Mouse (Mus musculus) limb, embryonic 12.5 days (tissue): Measurements from ENCODE around the gene St8sia1. TPM values are rescaled to one million over a fixed set of nuclear protein-coding genes. Genes with fewer than 3 reads are reported as not detected.
A peak's percentile ranks its signal among the peaks of the same experiment; 100 is the strongest.

Experiments used
- ATAC-seq: fragments of 200-750 bp; cut with Nextera tagmentation; 2 replicates; pipeline ENCODE4 v1.8.0; 2017; ENCODE audit warnings: low read depth, moderate TSS enrichment; ENCODE audit not compliant: insufficient number of reproducible peaks, insufficient read depth, low FRiP score, low TSS enrichment
- H3K27ac ChIP-seq: fragments of 300-500 bp; sonication (generic); 2 replicates; pipeline ENCODE4 v1.5.1; 2016; ENCODE audit warnings: mild to moderate bottlenecking, moderate library complexity
- H3K27me3 ChIP-seq: fragments of 300-500 bp; sonication (generic); 2 replicates; pipeline ENCODE4 v1.6.1; 2016; ENCODE audit warnings: mild to moderate bottlenecking, moderate library complexity
- H3K36me3 ChIP-seq: fragments of 300-500 bp; sonication (generic); 2 replicates; pipeline ENCODE4 v1.6.1; 2016; ENCODE audit warnings: mild to moderate bottlenecking, moderate library complexity
- H3K4me1 ChIP-seq: fragments of 300-500 bp; sonication (generic); replicated peaks from 2 replicates; pipeline ENCODE4 v1.6.1; 2016
- H3K4me2 ChIP-seq: fragments of 300-500 bp; sonication (generic); 2 replicates; pipeline ENCODE4 v1.6.1; 2016; ENCODE audit warnings: mild to moderate bottlenecking, moderate library complexity
- H3K4me3 ChIP-seq: fragments of 300-500 bp; sonication (generic); replicated peaks from 2 replicates; pipeline ENCODE4 v1.5.1; 2016; ENCODE audit warnings: mild to moderate bottlenecking
- H3K9ac ChIP-seq: fragments of 300-500 bp; sonication (generic); replicated peaks from 2 replicates; pipeline ENCODE4 v1.6.1; 2016; ENCODE audit warnings: mild to moderate bottlenecking, moderate library complexity
- H3K9me3 ChIP-seq: fragments of 300-500 bp; sonication (generic); 2 replicates; pipeline ENCODE4 v1.6.1; 2016; ENCODE audit warnings: mild to moderate bottlenecking, moderate library complexity
- WGBS: fragments of 180-500 bp; shearing (Covaris S2); methylation state at CpG from one replicate; pipeline ENCODE4 v1.1.7; 2016; 5-methylcytosine and 5-hydroxymethylcytosine counted together
- polyA plus RNA-seq: library from polyadenylated mRNA; unstranded; fragments of >200 nt; fragmentation: Nextera tagmentation; extraction: Ambion mirVana; gene quantifications from 2 replicates; pipeline ENCODE4 v1.2.1, GENCODE M21; 2016

St8sia1 gene
- polyA plus RNA-seq, 1 experiment from 2014 or later, result 1.5 TPM

- ATAC-seq, result no peak
- Histone ChIP-seq H3K9ac (no peak overlapping the region), H3K27ac (no peak overlapping the region), H3K27me3 (no peaks in the 10 kb centered on the region), H3K4me2 (no peak overlapping the region), H3K4me3 (no peak overlapping the region), H3K36me3 (no peaks in the 10 kb centered on the region), H3K9me3 (peaks cover 3% of the 10 kb centered on the region; the same call in 1 of the 2 replicates), H3K4me1 (no peaks in the 10 kb centered on the region; the same call in none of the 2 replicates)
- WGBS, result 44% methylated on average over 1 of the region's 1 CpGs
Measured at GRCm38 (mm10) chr6:142977221-142977620, 13.0 kb upstream of the St8sia1 start.

GRCm38 (mm10) chr6:142973289-142973688 lies 9.0 kb upstream of the St8sia1 start:
- Histone ChIP-seq H3K9ac (no peak overlapping the region), H3K27ac (no peak overlapping the region), H3K4me1 (no peaks in the 10 kb centered on the region), H3K9me3 (no peaks in the 10 kb centered on the region), H3K4me2 (no peak overlapping the region), H3K4me3 (no peak overlapping the region), H3K36me3 (no peaks in the 10 kb centered on the region), H3K27me3 (no peaks in the 10 kb centered on the region)
- WGBS, result 89% methylated on average over 7 of the region's 7 CpGs
- ATAC-seq, result no peak

- H3K4me1 ChIP-seq, result no peaks in the 10 kb centered on the region
- H3K27ac ChIP-seq, result no peak overlapping the region
- WGBS, result 61% methylated on average over 2 of the region's 2 CpGs
- H3K36me3 ChIP-seq, result no peaks in the 10 kb centered on the region
- H3K9me3 ChIP-seq, result no peaks in the 10 kb centered on the region
- no peak overlapping the region for H3K9ac ChIP-seq
- H3K27me3 ChIP-seq, result no peaks in the 10 kb centered on the region
- no peak overlapping the region for H3K4me2 ChIP-seq
- ATAC-seq, result no peak
- no peak overlapping the region for H3K4me3 ChIP-seq
Measured at GRCm38 (mm10) chr6:142972205-142972604, 8.0 kb upstream of the St8sia1 start.

- WGBS, result 97% methylated on average over 1 of the region's 1 CpGs
- Histone ChIP-seq H3K27me3 (peaks cover 16% of the 10 kb centered on the region), H3K36me3 (no peaks in the 10 kb centered on the region), H3K27ac (no peak overlapping the region), H3K4me3 (no peak overlapping the region), H3K4me1 (peaks cover 12% of the 10 kb centered on the region), H3K9ac (no peak overlapping the region), H3K9me3 (no peaks in the 10 kb centered on the region), H3K4me2 (no peak overlapping the region)
- no peak for ATAC-seq
Measured at GRCm38 (mm10) chr6:142967407-142967806, 3.2 kb upstream of the St8sia1 start.

GRCm38 (mm10) chr6:142964531-142965385 lies 506 bp upstream of the St8sia1 start:
- Histone ChIP-seq H3K9me3 (no peaks in the 10 kb centered on the region), H3K4me3 (peak overlapping the region; percentile 64), H3K9ac (peak overlapping the region; percentile 79), H3K4me2 (peak overlapping the region; percentile 95), H3K36me3 (no peaks in the 10 kb centered on the region), H3K27ac (peak overlapping the region; percentile 83), H3K4me1 (peaks cover 13% of the 10 kb centered on the region), H3K27me3 (peaks cover 17% of the 10 kb centered on the region)
- peak; percentile 80 for ATAC-seq
- WGBS, result under 1% methylated on average over 39 of the region's 39 CpGs

GRCm38 (mm10) chr6:142963480-142964075 lies 674 bp downstream of the St8sia1 start:
- 28% methylated on average over 30 of the region's 30 CpGs for WGBS
- Histone ChIP-seq H3K9ac (peak overlapping the region; percentile 79), H3K27me3 (peaks cover 17% of the 10 kb centered on the region), H3K27ac (peak overlapping the region; percentile 83; the same call in 1 of the 2 replicates), H3K9me3 (no peaks in the 10 kb centered on the region), H3K36me3 (no peaks in the 10 kb centered on the region), H3K4me1 (peaks cover 13% of the 10 kb centered on the region), H3K4me3 (peak overlapping the region; percentile 64), H3K4me2 (peak overlapping the region; percentile 95)
- no peak for ATAC-seq

GRCm38 (mm10) chr6:142962881-142963280 lies 1.4 kb downstream of the St8sia1 start:
- Histone ChIP-seq H3K9ac (no peak overlapping the region), H3K9me3 (no peaks in the 10 kb centered on the region), H3K4me3 (peak overlapping the region; percentile 64; the same call in 1 of the 2 replicates), H3K36me3 (no peaks in the 10 kb centered on the region), H3K27me3 (peaks cover 17% of the 10 kb centered on the region), H3K4me2 (peak overlapping the region; percentile 95), H3K4me1 (peaks cover 13% of the 10 kb centered on the region), H3K27ac (no peak overlapping the region)
- ATAC-seq, result no peak
- 93% methylated on average over 14 of the region's 14 CpGs for WGBS

GRCm38 (mm10) chr6:142962476-142962875 lies 1.8 kb downstream of the St8sia1 start:
- Histone ChIP-seq H3K9ac (no peak overlapping the region), H3K4me2 (peak overlapping the region; percentile 4; the same call in 1 of the 2 replicates), H3K4me1 (peaks cover 13% of the 10 kb centered on the region), H3K9me3 (no peaks in the 10 kb centered on the region), H3K27me3 (peaks cover 17% of the 10 kb centered on the region), H3K36me3 (no peaks in the 10 kb centered on the region), H3K27ac (no peak overlapping the region), H3K4me3 (no peak overlapping the region)
- WGBS, result 74% methylated on average over 10 of the region's 10 CpGs
- no peak for ATAC-seq

GRCm38 (mm10) chr6:142961721-142962455 lies 2.4 kb downstream of the St8sia1 start:
- WGBS, result 76% methylated on average over 9 of the region's 9 CpGs
- Histone ChIP-seq H3K4me2 (no peak overlapping the region), H3K9me3 (no peaks in the 10 kb centered on the region), H3K9ac (no peak overlapping the region), H3K4me1 (peaks cover 13% of the 10 kb centered on the region), H3K36me3 (no peaks in the 10 kb centered on the region), H3K27me3 (peaks cover 17% of the 10 kb centered on the region), H3K27ac (no peak overlapping the region), H3K4me3 (no peak overlapping the region)
- ATAC-seq, result no peak

- H3K4me3 ChIP-seq, result no peak overlapping the region
- no peak overlapping the region for H3K9ac ChIP-seq
- H3K36me3 ChIP-seq, result no peaks in the 10 kb centered on the region
- no peaks in the 10 kb centered on the region for H3K4me1 ChIP-seq
- no peak for ATAC-seq
- H3K4me2 ChIP-seq, result no peak overlapping the region
- 93% methylated on average over 4 of the region's 4 CpGs for WGBS
- H3K27ac ChIP-seq, result no peak overlapping the region
- no peaks in the 10 kb centered on the region for H3K27me3 ChIP-seq
- H3K9me3 ChIP-seq, result no peaks in the 10 kb centered on the region
Measured at GRCm38 (mm10) chr6:142956556-142956955, 7.7 kb downstream of the St8sia1 start.

GRCm38 (mm10) chr6:142955281-142955680 lies 9.0 kb downstream of the St8sia1 start:
- no peak overlapping the region for H3K9ac ChIP-seq
- no peak overlapping the region for H3K4me3 ChIP-seq
- no peak overlapping the region for H3K27ac ChIP-seq
- no peaks in the 10 kb centered on the region for H3K9me3 ChIP-seq
- no peak for ATAC-seq
- H3K27me3 ChIP-seq, result no peaks in the 10 kb centered on the region
- 97% methylated on average over 3 of the region's 3 CpGs for WGBS
- 0 out of 2 replicates have a peak, but pooled peaks cover 3% of the 10 kb centered on the region for H3K4me1 ChIP-seq
- no peaks in the 10 kb centered on the region for H3K36me3 ChIP-seq
- no peak overlapping the region for H3K4me2 ChIP-seq
